8 mouse cellular contexts compared by ENCODE assay signal in genomic region chr10:128910066-128910841, GRCm38 (mm10). TPM values are rescaled to one million over a fixed set of nuclear protein-coding genes. Genes with fewer than 3 reads are reported as not detected.
DNase-seq lines count a peak whose midpoint lies in the region; ATAC-seq lines count a peak whose summit lies in the region.

No protein-coding gene starts in this region.

- ATAC-seq in forebrain, embryonic 15.5 days (replicated peaks), result peak; percentile 35
- peak; percentile 48 for ATAC-seq in hindbrain, embryonic 16.5 days
- peak; percentile 35; the same call in 1 of the 2 replicates for ATAC-seq in liver, embryonic 11.5 days (replicated peaks; ENCODE audit: low FRiP score)
- ATAC-seq in midbrain, embryonic 16.5 days, result peak; percentile 50

- peaks cover 16% of the 10 kb centered on the region for H3K4me1 ChIP-seq in forebrain, embryonic 15.5 days
- peaks cover 7% of the 10 kb centered on the region for H3K4me1 ChIP-seq in hindbrain, embryonic 16.5 days (ENCODE audit: control insufficient read depth, insufficient read depth, low read depth, low read length)
- H3K4me1 ChIP-seq in liver, embryonic 11.5 days (replicated peaks; ENCODE audit: control insufficient read depth, insufficient read depth, low read length), result peaks cover 5% of the 10 kb centered on the region
- peaks cover 7% of the 10 kb centered on the region; the same call in 1 of the 2 replicates for H3K4me1 ChIP-seq in midbrain, embryonic 16.5 days (ENCODE audit: control insufficient read depth, insufficient read depth, low read length)

- no peaks in the 10 kb centered on the region for H3K9me3 ChIP-seq in forebrain, embryonic 15.5 days
- H3K9me3 ChIP-seq in hindbrain, embryonic 16.5 days (ENCODE audit: control insufficient read depth, low read length), result no peaks in the 10 kb centered on the region
- H3K9me3 ChIP-seq in liver, embryonic 11.5 days (ENCODE audit: control insufficient read depth, low read length), result no peaks in the 10 kb centered on the region
- no peaks in the 10 kb centered on the region for H3K9me3 ChIP-seq in midbrain, embryonic 16.5 days (replicated peaks; ENCODE audit: control insufficient read depth, low read length, poor library complexity, severe bottlenecking)

- H3K9ac ChIP-seq in forebrain, embryonic 15.5 days (replicated peaks), result peak overlapping the region; percentile 66
- peak overlapping the region; percentile 94 for H3K9ac ChIP-seq in hindbrain, embryonic 16.5 days (ENCODE audit: low read depth, low read length)
- peak overlapping the region; percentile 65 for H3K9ac ChIP-seq in liver, embryonic 11.5 days (ENCODE audit: low read depth, low read length)
- peak overlapping the region; percentile 86 for H3K9ac ChIP-seq in midbrain, embryonic 16.5 days (ENCODE audit: low read depth, low read length)

- peak overlapping the region; percentile 66 for H3K4me2 ChIP-seq in forebrain, embryonic 15.5 days (replicated peaks)
- H3K4me2 ChIP-seq in hindbrain, embryonic 16.5 days (ENCODE audit: low read length), result peak overlapping the region; percentile 79
- peak overlapping the region; percentile 86 for H3K4me2 ChIP-seq in liver, embryonic 11.5 days
- peak overlapping the region; percentile 80 for H3K4me2 ChIP-seq in midbrain, embryonic 16.5 days (ENCODE audit: low read length)

- H3K27me3 ChIP-seq in forebrain, embryonic 15.5 days, result no peaks in the 10 kb centered on the region
- H3K27me3 ChIP-seq in hindbrain, embryonic 16.5 days (replicated peaks; ENCODE audit: control insufficient read depth, insufficient read depth, low read length), result no peaks in the 10 kb centered on the region
- peaks cover 3% of the 10 kb centered on the region; the same call in 1 of the 2 replicates for H3K27me3 ChIP-seq in liver, embryonic 11.5 days (replicated peaks; ENCODE audit: control insufficient read depth, insufficient read depth, low read length)
- H3K27me3 ChIP-seq in midbrain, embryonic 16.5 days (ENCODE audit: control insufficient read depth, insufficient read depth, low read depth, low read length), result no peaks in the 10 kb centered on the region; the same call in 1 of the 2 replicates

- peak overlapping the region; percentile 60 for H3K4me3 ChIP-seq in forebrain, embryonic 15.5 days
- H3K4me3 ChIP-seq in hindbrain, embryonic 16.5 days (ENCODE audit: low read length), result peak overlapping the region; percentile 78
- peak overlapping the region; percentile 71 for H3K4me3 ChIP-seq in liver, embryonic 11.5 days (ENCODE audit: low read depth, low read length)
- H3K4me3 ChIP-seq in midbrain, embryonic 16.5 days (ENCODE audit: low read depth, low read length), result peak overlapping the region; percentile 67

- H3K36me3 ChIP-seq in forebrain, embryonic 15.5 days, result no peaks in the 10 kb centered on the region
- no peaks in the 10 kb centered on the region for H3K36me3 ChIP-seq in hindbrain, embryonic 16.5 days (ENCODE audit: control insufficient read depth, insufficient read depth, low read length)
- peaks cover 7% of the 10 kb centered on the region for H3K36me3 ChIP-seq in liver, embryonic 11.5 days (ENCODE audit: control insufficient read depth, insufficient read depth, low read length)
- no peaks in the 10 kb centered on the region for H3K36me3 ChIP-seq in midbrain, embryonic 16.5 days (ENCODE audit: control insufficient read depth, insufficient read depth, low read length)

- WGBS in forebrain, embryonic 15.5 days, result 1% methylated on average over 66 of the region's 66 CpGs
- WGBS in hindbrain, embryonic 16.5 days, result 2% methylated on average over 59 of the region's 66 CpGs
- 2% methylated on average over 64 of the region's 66 CpGs for WGBS in liver, embryonic 11.5 days
- 1% methylated on average over 48 of the region's 66 CpGs for WGBS in midbrain, embryonic 16.5 days

- peak overlapping the region; percentile 42 for H3K27ac ChIP-seq in forebrain, embryonic 15.5 days (replicated peaks)
- peak overlapping the region; percentile 81 for H3K27ac ChIP-seq in hindbrain, embryonic 16.5 days (ENCODE audit: low read depth, low read length)
- H3K27ac ChIP-seq in liver, embryonic 11.5 days (ENCODE audit: low read depth, low read length), result peak overlapping the region; percentile 51; the same call in 1 of the 2 replicates
- H3K27ac ChIP-seq in midbrain, embryonic 16.5 days (ENCODE audit: low read length), result peak overlapping the region; percentile 74

- peak; percentile 89 for DNase-seq in cerebellum, postnatal 10 days
- no peak for DNase-seq in cerebellum, adult 8-10 months
- DNase-seq in adrenal gland, adult 2 months, result peak; percentile 70
- DNase-seq in liver, embryonic 11.5 days (ENCODE audit: low spot score), result peak; percentile 69
- no peak for DNase-seq in thymus, adult 18-20 months

RNA-seq across cellular contexts. Expression of gene Cd63, which starts 9.5 kb away (rescaled TPM):
- 100 to 1,000 TPM; 279 to 433 TPM for total RNA-seq in adrenal gland, adult 2 months (2021)
- polyA plus RNA-seq in adrenal gland, adult 2 months (2012; rRNA removed), result 38.2 and 44.2 TPM in 2 replicates
- polyA plus RNA-seq in forebrain, embryonic 15.5 days (2015; fragmentation: Nextera tagmentation; extraction: Ambion mirVana), result 125 and 142 TPM in 2 replicates
- 322 and 343 TPM in 2 replicates for polyA plus RNA-seq in hindbrain, embryonic 16.5 days (2015; fragmentation: Nextera tagmentation; extraction: Ambion mirVana)
- polyA plus RNA-seq in liver, embryonic 11.5 days (2014; fragmentation: Nextera tagmentation; extraction: Ambion mirVana), result 193 and 198 TPM in 2 replicates
- polyA plus RNA-seq in midbrain, embryonic 16.5 days (2015; fragmentation: Nextera tagmentation; extraction: Ambion mirVana), result 152 and 195 TPM in 2 replicates

RNA-seq across cellular contexts. Expression of gene Rdh5, which starts 12.4 kb away (rescaled TPM):
- 10 to 100 TPM; 11.2 to 15.9 TPM for total RNA-seq in adrenal gland, adult 2 months (2021)
- 24.3 and 29.3 TPM in 2 replicates for polyA plus RNA-seq in adrenal gland, adult 2 months (2012; rRNA removed)
- 11.7 and 12.6 TPM in 2 replicates for polyA plus RNA-seq in forebrain, embryonic 15.5 days (2015; fragmentation: Nextera tagmentation; extraction: Ambion mirVana)
- polyA plus RNA-seq in hindbrain, embryonic 16.5 days (2015; fragmentation: Nextera tagmentation; extraction: Ambion mirVana), result 29.6 and 30.0 TPM in 2 replicates
- polyA plus RNA-seq in liver, embryonic 11.5 days (2014; fragmentation: Nextera tagmentation; extraction: Ambion mirVana), result 11.1 and 13.1 TPM in 2 replicates
- polyA plus RNA-seq in midbrain, embryonic 16.5 days (2015; fragmentation: Nextera tagmentation; extraction: Ambion mirVana), result 13.6 TPM in 2 replicates

RNA-seq across cellular contexts. Expression of gene Bloc1s1, which starts 13.6 kb away (rescaled TPM):
- 100 to 1,000 TPM; 174 to 223 TPM for total RNA-seq in adrenal gland, adult 2 months (2021)
- polyA plus RNA-seq in adrenal gland, adult 2 months (2012; rRNA removed), result 99.2 and 115 TPM in 2 replicates
- polyA plus RNA-seq in forebrain, embryonic 15.5 days (2015; fragmentation: Nextera tagmentation; extraction: Ambion mirVana), result 230 and 251 TPM in 2 replicates
- polyA plus RNA-seq in hindbrain, embryonic 16.5 days (2015; fragmentation: Nextera tagmentation; extraction: Ambion mirVana), result 247 and 278 TPM in 2 replicates
- polyA plus RNA-seq in liver, embryonic 11.5 days (2014; fragmentation: Nextera tagmentation; extraction: Ambion mirVana), result 128 and 140 TPM in 2 replicates
- 227 and 228 TPM in 2 replicates for polyA plus RNA-seq in midbrain, embryonic 16.5 days (2015; fragmentation: Nextera tagmentation; extraction: Ambion mirVana)

RNA-seq across cellular contexts. Expression of gene Gdf11, which starts 18.7 kb away (rescaled TPM):
- 1 to 10 TPM; 1.8 to 2.3 TPM for total RNA-seq in adrenal gland, adult 2 months (2021)
- polyA plus RNA-seq in adrenal gland, adult 2 months (2012; rRNA removed), result 0.55 and 0.99 TPM in 2 replicates
- polyA plus RNA-seq in forebrain, embryonic 15.5 days (2015; fragmentation: Nextera tagmentation; extraction: Ambion mirVana), result 7.5 and 8.7 TPM in 2 replicates
- 5.8 and 6.5 TPM in 2 replicates for polyA plus RNA-seq in hindbrain, embryonic 16.5 days (2015; fragmentation: Nextera tagmentation; extraction: Ambion mirVana)
- 3.3 and 3.5 TPM in 2 replicates for polyA plus RNA-seq in liver, embryonic 11.5 days (2014; fragmentation: Nextera tagmentation; extraction: Ambion mirVana)
- polyA plus RNA-seq in midbrain, embryonic 16.5 days (2015; fragmentation: Nextera tagmentation; extraction: Ambion mirVana), result 7.6 and 7.9 TPM in 2 replicates

RNA-seq across cellular contexts. Expression of gene Itga7, which starts 23.4 kb away (rescaled TPM):
- total RNA-seq in adrenal gland, adult 2 months (2021), result 10 to 100 TPM in 1 of 2 experiments, 1 to 10 TPM in 1; 8.4 to 25.6 TPM
- polyA plus RNA-seq in adrenal gland, adult 2 months (2012; rRNA removed), result 19.6 and 32.5 TPM in 2 replicates
- polyA plus RNA-seq in forebrain, embryonic 15.5 days (2015; fragmentation: Nextera tagmentation; extraction: Ambion mirVana), result 2.1 TPM in 2 replicates
- polyA plus RNA-seq in hindbrain, embryonic 16.5 days (2015; fragmentation: Nextera tagmentation; extraction: Ambion mirVana), result 12.7 and 12.8 TPM in 2 replicates
- polyA plus RNA-seq in liver, embryonic 11.5 days (2014; fragmentation: Nextera tagmentation; extraction: Ambion mirVana), result 0.14 and 0.21 TPM in 2 replicates
- 6.1 and 9.2 TPM in 2 replicates for polyA plus RNA-seq in midbrain, embryonic 16.5 days (2015; fragmentation: Nextera tagmentation; extraction: Ambion mirVana)

Comparison
In these comparisons a context has a peak if more than half of its experiments do, and no peak if none do; other contexts are left out.
1. DNase-seq: peak in cerebellum, postnatal 10 days (2 of 2), adrenal gland, adult 2 months (single experiment) and liver, embryonic 11.5 days (single experiment); none in cerebellum, adult 8-10 months (single experiment) and thymus, adult 18-20 months (0 of 2).
2. Peak in every context shown above with its lines, with median percentiles within 50 percentile points of each other: ATAC-seq, H3K27ac ChIP-seq, H3K4me2 ChIP-seq, H3K4me3 ChIP-seq and H3K9ac ChIP-seq.